Mouse (Mus musculus): ENCODE results near the gene Olfr810. TPM values are rescaled to one million over a fixed set of nuclear protein-coding genes. Genes with fewer than 3 reads are reported as not detected.

The Olfr810 gene
- polyA plus RNA-seq (2015; fragmentation: Nextera tagmentation; extraction: Ambion mirVana) = not detected in 2 replicates

DNA sequence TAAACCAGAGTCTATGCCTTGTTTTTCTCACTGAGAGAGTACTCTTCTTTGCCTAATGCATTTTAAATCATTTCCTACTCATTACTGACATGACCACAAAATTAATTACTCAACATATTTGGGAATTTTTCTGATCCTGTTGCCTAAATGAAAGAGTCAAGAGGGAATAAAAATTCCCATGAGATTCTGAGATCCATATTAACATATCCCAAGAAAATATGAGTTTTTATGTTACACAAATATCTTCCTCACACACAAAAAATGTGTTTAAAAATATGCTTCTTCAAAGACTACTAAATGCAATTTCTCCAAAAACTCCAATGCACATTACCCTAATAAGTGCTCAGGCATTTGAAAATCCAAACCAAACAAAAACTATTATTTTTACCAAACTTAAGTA is at the start of gene Olfr810:
Gene Olfr810, minus strand, starts transcription at position 101 of the 400 bp plus-strand sequence.
- Histone ChIP-seq H3K9ac (ENCODE audit: low read length) (no peak within 1 kb of the TSS), H3K4me3 (ENCODE audit: low read length) (no peak within 1 kb of the TSS), H3K27me3 (ENCODE audit: control insufficient read depth, insufficient read depth, low read length) (no peaks in the 10 kb centered on the region), H3K9me3 (replicated peaks; ENCODE audit: control insufficient read depth, low read length) (no peaks in the 10 kb centered on the region), H3K36me3 (ENCODE audit: control insufficient read depth, insufficient read depth) (no peaks in the 10 kb centered on the region), H3K27ac (ENCODE audit: low read length) (no peak within 1 kb of the TSS), H3K4me2 (ENCODE audit: low read depth, low read length) (no peak within 1 kb of the TSS), H3K4me1 (ENCODE audit: control insufficient read depth, insufficient read depth, low read length) (no peaks in the 10 kb centered on the region)
- no peak for ATAC-seq (replicated peaks; ENCODE audit: extremely low read depth, insufficient read depth, low FRiP score)

DNA sequence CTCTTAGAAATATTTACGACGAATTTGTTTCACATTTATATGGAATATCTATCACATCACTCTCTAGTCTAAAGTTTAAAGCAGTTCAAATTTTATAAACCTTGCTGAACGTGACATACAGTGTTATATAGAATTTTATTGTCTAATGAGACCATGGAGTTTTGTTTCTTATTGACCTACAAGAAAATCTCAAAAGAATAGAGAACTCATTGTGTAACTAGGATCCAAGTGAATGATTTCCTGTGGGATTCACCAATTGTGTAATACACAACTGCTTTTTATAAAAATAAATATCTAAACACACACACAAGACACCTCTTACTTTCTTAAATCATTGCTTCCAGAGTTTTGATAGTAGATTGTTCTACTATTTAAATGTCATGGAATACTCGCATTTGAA is 9.6 kb upstream of the Olfr810 start, which contains the start of gene Olfr811:
Gene Olfr811, minus strand, starts transcription at position 101 of the 400 bp plus-strand sequence.
- H3K4me1 ChIP-seq (ENCODE audit: control insufficient read depth, insufficient read depth, low read length) = no peaks in the 10 kb centered on the region
- no peaks in the 10 kb centered on the region for H3K36me3 ChIP-seq (ENCODE audit: control insufficient read depth, insufficient read depth)
- ATAC-seq (replicated peaks; ENCODE audit: extremely low read depth, insufficient read depth, low FRiP score) = no peak
- no peaks in the 10 kb centered on the region for H3K27me3 ChIP-seq (ENCODE audit: control insufficient read depth, insufficient read depth, low read length)
- no peak within 1 kb of the TSS for H3K9ac ChIP-seq (ENCODE audit: low read length)
- no peak within 1 kb of the TSS for H3K4me3 ChIP-seq (ENCODE audit: low read length)
- H3K27ac ChIP-seq (ENCODE audit: low read length) = no peak within 1 kb of the TSS
- no peaks in the 10 kb centered on the region for H3K9me3 ChIP-seq (replicated peaks; ENCODE audit: control insufficient read depth, low read length)
- H3K4me2 ChIP-seq (ENCODE audit: low read depth, low read length) = no peak within 1 kb of the TSS
- WGBS = 79% methylated on average over 4 of the region's 4 CpGs

DNA sequence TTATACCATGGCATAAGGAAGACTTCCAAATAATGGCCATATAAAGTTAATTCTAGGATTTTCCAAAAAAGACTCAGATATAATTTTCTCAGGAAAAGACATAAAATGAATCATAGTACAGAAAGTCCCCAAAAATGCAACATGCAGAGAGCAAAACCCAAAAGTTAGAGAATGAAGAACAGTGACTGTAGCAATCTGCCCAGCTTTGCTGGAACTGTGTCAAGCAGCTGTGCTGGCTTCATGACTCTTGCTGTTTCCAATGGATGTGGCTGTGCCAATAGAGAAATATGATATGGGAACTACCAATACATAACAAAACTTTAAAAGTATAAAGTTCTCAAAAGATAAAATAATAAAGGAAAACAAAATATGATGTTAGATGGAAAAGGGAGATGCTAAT is 16.6 kb downstream of the Olfr810 start:
- no peaks in the 10 kb centered on the region for H3K9me3 ChIP-seq (replicated peaks; ENCODE audit: control insufficient read depth, low read length)
- ATAC-seq (replicated peaks; ENCODE audit: extremely low read depth, insufficient read depth, low FRiP score) = no peak

DNA sequence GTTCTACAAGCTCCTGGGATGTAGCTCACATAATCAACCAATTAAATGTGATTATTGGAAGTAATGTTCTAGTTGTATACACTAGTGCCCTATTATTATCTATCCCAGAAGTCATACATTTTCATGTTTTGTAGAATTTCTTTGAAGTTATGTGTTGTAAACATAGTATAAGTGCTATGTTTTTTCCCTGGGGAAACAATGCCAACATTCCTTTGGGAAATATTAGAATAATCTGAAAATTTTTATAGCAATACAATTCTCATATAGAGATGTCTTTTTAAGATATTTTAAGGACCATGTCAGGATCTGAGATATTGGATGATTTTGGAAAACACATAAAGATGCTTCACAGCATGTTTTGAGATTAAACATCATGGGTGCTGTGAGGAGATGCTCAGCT is 20.4 kb downstream of the Olfr810 start, which contains the start of gene Olfr809:
Gene Olfr809, plus strand, starts transcription at position 301 of the 400 bp plus-strand sequence.
- no peak within 1 kb of the TSS for H3K9ac ChIP-seq (ENCODE audit: low read length)
- ATAC-seq (replicated peaks; ENCODE audit: extremely low read depth, insufficient read depth, low FRiP score) = no peak
- H3K36me3 ChIP-seq (ENCODE audit: control insufficient read depth, insufficient read depth) = no peaks in the 10 kb centered on the region
- no peak within 1 kb of the TSS for H3K4me2 ChIP-seq (ENCODE audit: low read depth, low read length)
- no peaks in the 10 kb centered on the region for H3K4me1 ChIP-seq (ENCODE audit: control insufficient read depth, insufficient read depth, low read length)
- no peak within 1 kb of the TSS for H3K4me3 ChIP-seq (ENCODE audit: low read length)
- no peaks in the 10 kb centered on the region for H3K9me3 ChIP-seq (replicated peaks; ENCODE audit: control insufficient read depth, low read length)
- no peak within 1 kb of the TSS for H3K27ac ChIP-seq (ENCODE audit: low read length)
- H3K27me3 ChIP-seq (ENCODE audit: control insufficient read depth, insufficient read depth, low read length) = no peaks in the 10 kb centered on the region

More for the DNA sequence above, 16.6 kb downstream of the Olfr810 start:
- H3K4me1 ChIP-seq (ENCODE audit: control insufficient read depth, insufficient read depth, low read length) = no peaks in the 10 kb centered on the region
- H3K27ac ChIP-seq (ENCODE audit: low read length) = no peak overlapping the region
- no peak overlapping the region for H3K9ac ChIP-seq (ENCODE audit: low read length)
- no peaks in the 10 kb centered on the region for H3K36me3 ChIP-seq (ENCODE audit: control insufficient read depth, insufficient read depth)
- H3K4me2 ChIP-seq (ENCODE audit: low read depth, low read length) = no peak overlapping the region
- no peaks in the 10 kb centered on the region for H3K27me3 ChIP-seq (ENCODE audit: control insufficient read depth, insufficient read depth, low read length)
- no peak overlapping the region for H3K4me3 ChIP-seq (ENCODE audit: low read length)

DNA sequence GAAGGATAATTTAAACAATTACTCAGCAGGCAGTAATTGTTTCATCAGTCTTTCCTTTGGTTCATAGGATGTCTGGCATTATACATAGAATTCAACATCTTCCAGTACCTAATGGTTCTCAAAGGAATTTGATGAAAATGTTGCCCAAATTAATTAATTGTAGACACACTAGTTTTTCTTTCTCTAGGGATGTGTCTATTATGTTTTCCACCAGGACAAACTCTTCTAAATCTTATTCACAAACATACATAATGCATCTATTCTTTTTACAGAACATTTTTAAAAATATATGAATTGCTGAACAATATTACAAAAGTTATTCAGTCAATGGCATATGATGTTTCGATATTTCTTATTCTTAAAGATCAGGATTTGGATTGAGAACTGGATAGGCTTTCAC is 29.5 kb downstream of the Olfr810 start, which contains the start of gene Olfr808:
Gene Olfr808, plus strand, starts transcription at position 301 of the 400 bp plus-strand sequence.
- 83% methylated on average over 1 of the region's 1 CpGs for WGBS
- H3K27me3 ChIP-seq (ENCODE audit: control insufficient read depth, insufficient read depth, low read length) = no peaks in the 10 kb centered on the region
- no peak within 1 kb of the TSS for H3K27ac ChIP-seq (ENCODE audit: low read length)
- ATAC-seq (replicated peaks; ENCODE audit: extremely low read depth, insufficient read depth, low FRiP score) = no peak
- H3K4me2 ChIP-seq (ENCODE audit: low read depth, low read length) = no peak within 1 kb of the TSS
- H3K4me1 ChIP-seq (ENCODE audit: control insufficient read depth, insufficient read depth, low read length) = no peaks in the 10 kb centered on the region
- no peaks in the 10 kb centered on the region for H3K36me3 ChIP-seq (ENCODE audit: control insufficient read depth, insufficient read depth)
- H3K4me3 ChIP-seq (ENCODE audit: low read length) = no peak within 1 kb of the TSS
- no peaks in the 10 kb centered on the region for H3K9me3 ChIP-seq (replicated peaks; ENCODE audit: control insufficient read depth, low read length)
- H3K9ac ChIP-seq (ENCODE audit: low read length) = no peak within 1 kb of the TSS

DNA sequence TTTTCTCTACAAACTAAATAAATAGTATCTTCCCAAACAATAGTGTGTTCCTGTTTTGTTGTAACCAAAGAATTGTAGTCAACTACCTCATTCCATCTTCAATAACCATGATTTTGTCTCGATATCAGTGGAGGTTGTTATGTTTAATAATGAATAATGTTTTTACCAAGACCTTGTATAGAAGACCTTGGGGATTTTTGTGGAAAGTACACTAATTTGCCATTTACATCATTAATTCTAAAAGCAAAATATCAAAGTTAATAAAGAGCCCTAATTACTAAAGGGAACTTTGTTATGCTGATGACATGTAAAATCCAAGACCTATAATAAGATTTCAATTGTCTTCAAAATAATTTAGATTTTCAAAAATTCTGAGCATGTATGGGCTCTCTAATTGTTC is 37.0 kb downstream of the Olfr810 start, which contains the start of gene Olfr807:
Gene Olfr807, minus strand, starts transcription at position 101 of the 400 bp plus-strand sequence.
- no peaks in the 10 kb centered on the region for H3K27me3 ChIP-seq (ENCODE audit: control insufficient read depth, insufficient read depth, low read length)
- no peaks in the 10 kb centered on the region for H3K36me3 ChIP-seq (ENCODE audit: control insufficient read depth, insufficient read depth)
- ATAC-seq (replicated peaks; ENCODE audit: extremely low read depth, insufficient read depth, low FRiP score) = no peak
- 75% methylated on average over 1 of the region's 1 CpGs for WGBS
- H3K9me3 ChIP-seq (replicated peaks; ENCODE audit: control insufficient read depth, low read length) = no peaks in the 10 kb centered on the region
- no peak within 1 kb of the TSS for H3K4me3 ChIP-seq (ENCODE audit: low read length)
- H3K9ac ChIP-seq (ENCODE audit: low read length) = no peak within 1 kb of the TSS
- no peaks in the 10 kb centered on the region for H3K4me1 ChIP-seq (ENCODE audit: control insufficient read depth, insufficient read depth, low read length)
- no peak within 1 kb of the TSS for H3K4me2 ChIP-seq (ENCODE audit: low read depth, low read length)
- H3K27ac ChIP-seq (ENCODE audit: low read length) = no peak within 1 kb of the TSS

DNA sequence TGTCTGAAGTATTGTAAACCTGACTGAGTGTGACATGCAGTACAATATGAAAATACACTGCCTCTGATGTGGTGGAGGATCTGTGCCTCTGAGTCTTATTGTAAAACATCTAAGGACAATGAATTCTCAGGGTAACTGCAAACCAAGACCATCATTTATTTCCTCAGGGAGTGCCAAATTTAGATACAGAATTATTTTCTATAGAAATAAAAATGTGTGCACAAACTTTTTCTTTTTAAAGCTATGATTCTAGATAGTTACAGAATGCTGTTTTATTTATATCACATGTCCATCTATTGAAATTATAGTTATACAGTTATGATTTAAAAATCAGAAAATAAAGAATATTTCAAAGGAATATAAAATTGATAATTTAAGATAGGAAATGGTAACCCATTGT is 52.9 kb downstream of the Olfr810 start, which contains the start of gene Olfr806:
Gene Olfr806, minus strand, starts transcription at position 101 of the 400 bp plus-strand sequence.
- no peak for ATAC-seq (replicated peaks; ENCODE audit: extremely low read depth, insufficient read depth, low FRiP score)
- Histone ChIP-seq H3K27me3 (ENCODE audit: control insufficient read depth, insufficient read depth, low read length) (no peaks in the 10 kb centered on the region), H3K9me3 (replicated peaks; ENCODE audit: control insufficient read depth, low read length) (no peaks in the 10 kb centered on the region), H3K4me3 (ENCODE audit: low read length) (no peak within 1 kb of the TSS), H3K27ac (ENCODE audit: low read length) (no peak within 1 kb of the TSS), H3K4me2 (ENCODE audit: low read depth, low read length) (no peak within 1 kb of the TSS), H3K4me1 (ENCODE audit: control insufficient read depth, insufficient read depth, low read length) (no peaks in the 10 kb centered on the region), H3K9ac (ENCODE audit: low read length) (no peak within 1 kb of the TSS), H3K36me3 (ENCODE audit: control insufficient read depth, insufficient read depth) (no peaks in the 10 kb centered on the region)

Other genes starting within 250 kb of the Olfr810 start
- gene Olfr794, start 227.3 kb downstream of the Olfr810 start, polyA plus RNA-seq (2015; fragmentation: Nextera tagmentation; extraction: Ambion mirVana) = not detected in 2 replicates
- not detected in 2 replicates for gene Olfr796, start 182.3 kb downstream of the Olfr810 start, polyA plus RNA-seq (2015; fragmentation: Nextera tagmentation; extraction: Ambion mirVana)
- gene Olfr798, start 167.0 kb downstream of the Olfr810 start, polyA plus RNA-seq (2015; fragmentation: Nextera tagmentation; extraction: Ambion mirVana) = not detected in 2 replicates
- gene Olfr799, start 157.4 kb downstream of the Olfr810 start, polyA plus RNA-seq (2015; fragmentation: Nextera tagmentation; extraction: Ambion mirVana) = not detected in 2 replicates
- gene Olfr800, start 137.2 kb downstream of the Olfr810 start, polyA plus RNA-seq (2015; fragmentation: Nextera tagmentation; extraction: Ambion mirVana) = not detected in 2 replicates
- gene Olfr801, start 121.1 kb downstream of the Olfr810 start, polyA plus RNA-seq (2015; fragmentation: Nextera tagmentation; extraction: Ambion mirVana) = not detected in 2 replicates
- not detected in 2 replicates for gene Olfr802, start 106.7 kb downstream of the Olfr810 start, polyA plus RNA-seq (2015; fragmentation: Nextera tagmentation; extraction: Ambion mirVana)
- gene Olfr803, start 100.6 kb downstream of the Olfr810 start, polyA plus RNA-seq (2015; fragmentation: Nextera tagmentation; extraction: Ambion mirVana) = not detected in 2 replicates
- not detected in 2 replicates for gene Olfr804, start 91.7 kb downstream of the Olfr810 start, polyA plus RNA-seq (2015; fragmentation: Nextera tagmentation; extraction: Ambion mirVana)
- gene Olfr805, start 65.5 kb downstream of the Olfr810 start, polyA plus RNA-seq (2015; fragmentation: Nextera tagmentation; extraction: Ambion mirVana) = not detected in 2 replicates
- gene Olfr806, start 53.0 kb downstream of the Olfr810 start, polyA plus RNA-seq (2015; fragmentation: Nextera tagmentation; extraction: Ambion mirVana) = not detected in 2 replicates
- gene Olfr807, start 37.1 kb downstream of the Olfr810 start, polyA plus RNA-seq (2015; fragmentation: Nextera tagmentation; extraction: Ambion mirVana) = not detected in 2 replicates
- gene Olfr808, start 29.4 kb downstream of the Olfr810 start, polyA plus RNA-seq (2015; fragmentation: Nextera tagmentation; extraction: Ambion mirVana) = not detected in 2 replicates
- not detected in 2 replicates for gene Olfr809, start 20.3 kb downstream of the Olfr810 start, polyA plus RNA-seq (2015; fragmentation: Nextera tagmentation; extraction: Ambion mirVana)
- not detected in 2 replicates for gene Olfr811, start 9.5 kb upstream of the Olfr810 start, polyA plus RNA-seq (2015; fragmentation: Nextera tagmentation; extraction: Ambion mirVana)
- not detected in 2 replicates for gene Olfr812, start 51.2 kb upstream of the Olfr810 start, polyA plus RNA-seq (2015; fragmentation: Nextera tagmentation; extraction: Ambion mirVana)
- gene Olfr813, start 60.5 kb upstream of the Olfr810 start, polyA plus RNA-seq (2015; fragmentation: Nextera tagmentation; extraction: Ambion mirVana) = not detected in 2 replicates
- gene Olfr814, start 84.9 kb upstream of the Olfr810 start, polyA plus RNA-seq (2015; fragmentation: Nextera tagmentation; extraction: Ambion mirVana) = not detected in 2 replicates
- gene Olfr815, start 111.0 kb upstream of the Olfr810 start, polyA plus RNA-seq (2015; fragmentation: Nextera tagmentation; extraction: Ambion mirVana) = not detected in 2 replicates
- gene Olfr816, start 120.7 kb upstream of the Olfr810 start, polyA plus RNA-seq (2015; fragmentation: Nextera tagmentation; extraction: Ambion mirVana) = not detected in 2 replicates
- gene Olfr818, start 154.2 kb upstream of the Olfr810 start, polyA plus RNA-seq (2015; fragmentation: Nextera tagmentation; extraction: Ambion mirVana) = not detected in 2 replicates
- not detected in 2 replicates for gene Olfr819, start 172.3 kb upstream of the Olfr810 start, polyA plus RNA-seq (2015; fragmentation: Nextera tagmentation; extraction: Ambion mirVana)
- not detected in 2 replicates for gene Olfr247, start 181.2 kb upstream of the Olfr810 start, polyA plus RNA-seq (2015; fragmentation: Nextera tagmentation; extraction: Ambion mirVana)
- not detected in 2 replicates for gene Gm10310, start 190.1 kb upstream of the Olfr810 start, polyA plus RNA-seq (2015; fragmentation: Nextera tagmentation; extraction: Ambion mirVana)
- gene Olfr820, start 217.7 kb upstream of the Olfr810 start, polyA plus RNA-seq (2015; fragmentation: Nextera tagmentation; extraction: Ambion mirVana) = not detected in 2 replicates
- not detected in 2 replicates for gene Olfr821, start 235.4 kb upstream of the Olfr810 start, polyA plus RNA-seq (2015; fragmentation: Nextera tagmentation; extraction: Ambion mirVana)